Mouse (Mus musculus): ENCODE measurements around the gene Thap4. TPM values are rescaled to one million over a fixed set of nuclear protein-coding genes. Genes with fewer than 3 reads are reported as not detected.

Thap4 gene
- polyA plus RNA-seq, 1 experiment from 2014 or later: 46.6 TPM

DNA sequence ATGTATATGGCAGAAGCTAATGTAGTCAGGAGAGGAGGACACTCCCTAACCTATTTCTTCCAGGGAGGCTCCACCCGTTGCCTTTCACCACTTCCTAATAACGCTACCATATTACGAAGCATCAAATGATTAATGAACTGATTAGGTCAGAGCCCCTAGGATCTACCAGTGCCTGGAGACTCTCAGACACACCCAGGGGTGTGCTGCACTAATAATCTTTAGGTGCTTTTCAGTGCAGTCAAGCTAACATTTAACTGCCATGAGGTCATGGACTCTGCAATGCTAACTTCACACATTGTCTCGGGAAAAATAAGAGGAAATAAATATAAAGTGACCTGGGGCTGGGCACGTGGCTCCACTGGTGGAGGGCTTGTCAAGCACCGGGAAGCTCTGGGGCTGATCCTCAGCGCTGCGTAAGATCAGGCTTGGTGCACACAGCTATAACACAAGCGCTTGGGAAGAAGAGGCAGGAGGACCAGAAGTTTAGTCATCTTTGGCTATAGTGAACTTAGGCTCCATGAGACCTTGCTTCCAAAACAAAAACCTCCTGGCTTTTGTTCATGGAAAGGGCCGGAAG, 51.1 kb downstream of the Thap4 start:
- Histone ChIP-seq H3K4me2 (no peak overlapping the region), H3K27me3 (no peaks in the 10 kb centered on the region), H3K9me3 (no peaks in the 10 kb centered on the region), H3K4me3 (no peak overlapping the region), H3K36me3 (no peaks in the 10 kb centered on the region), H3K9ac (no peak overlapping the region), H3K4me1 (no peaks in the 10 kb centered on the region), H3K27ac (no peak overlapping the region)
- ATAC-seq (ENCODE audit: borderline replicate concordance, extremely low read depth, low FRiP score, low TSS enrichment): no peak
- WGBS: 79% methylated on average over 10 of the region's 10 CpGs

DNA sequence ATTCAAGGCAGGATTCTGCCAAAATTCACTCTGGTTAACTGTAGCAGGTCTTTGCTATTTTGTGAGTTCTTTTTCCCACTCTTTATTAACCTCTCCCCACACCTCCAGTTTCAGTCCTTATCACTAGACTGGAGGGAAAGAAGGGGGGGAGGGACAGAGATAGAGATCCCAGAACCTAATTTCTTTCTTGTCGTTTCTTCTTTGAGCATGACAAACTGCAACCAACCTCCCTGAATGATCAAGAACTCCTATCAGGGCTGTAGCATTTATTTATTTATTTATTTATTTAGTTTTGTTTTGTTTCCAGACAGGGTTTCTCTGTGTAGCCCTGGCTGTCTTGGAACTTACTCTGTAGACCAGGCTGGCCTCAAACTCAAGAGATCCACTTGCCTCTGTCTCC, 52.6 kb downstream of the Thap4 start:
- no peak overlapping the region for H3K9ac ChIP-seq
- ATAC-seq (ENCODE audit: borderline replicate concordance, extremely low read depth, low FRiP score, low TSS enrichment): no peak
- no peak overlapping the region for H3K4me2 ChIP-seq
- no peaks in the 10 kb centered on the region for H3K36me3 ChIP-seq
- 76% methylated on average over 1 of the region's 1 CpGs for WGBS
- H3K9me3 ChIP-seq: no peaks in the 10 kb centered on the region
- H3K4me3 ChIP-seq: no peak overlapping the region
- peaks cover 7% of the 10 kb centered on the region for H3K4me1 ChIP-seq
- H3K27me3 ChIP-seq: no peaks in the 10 kb centered on the region
- no peak overlapping the region for H3K27ac ChIP-seq

DNA sequence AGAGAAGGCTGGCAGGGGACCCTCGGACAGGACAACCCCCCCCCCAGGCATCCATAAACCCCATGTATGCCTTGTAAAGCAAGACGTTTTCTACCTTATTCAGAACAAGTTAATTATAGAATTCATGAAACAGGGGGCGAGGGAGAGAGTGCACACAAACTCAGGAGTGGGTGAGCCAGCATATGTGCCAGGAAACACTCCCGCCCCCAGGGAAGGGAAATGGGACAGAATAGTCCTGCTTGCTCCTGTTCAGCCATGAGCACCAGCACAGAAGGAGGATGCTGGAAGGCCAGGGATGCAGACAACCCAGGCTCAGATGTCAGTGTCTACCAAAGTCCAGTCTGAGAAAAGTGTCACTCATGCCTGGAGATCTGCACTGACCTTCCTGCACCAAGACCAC, 55.5 kb downstream of the Thap4 start:
- 87% methylated on average over 4 of the region's 4 CpGs for whole genome bisulfite sequencing
- H3K4me3 ChIP-seq: no peak overlapping the region
- ATAC-seq (ENCODE audit: borderline replicate concordance, extremely low read depth, low FRiP score, low TSS enrichment): no peak

DNA sequence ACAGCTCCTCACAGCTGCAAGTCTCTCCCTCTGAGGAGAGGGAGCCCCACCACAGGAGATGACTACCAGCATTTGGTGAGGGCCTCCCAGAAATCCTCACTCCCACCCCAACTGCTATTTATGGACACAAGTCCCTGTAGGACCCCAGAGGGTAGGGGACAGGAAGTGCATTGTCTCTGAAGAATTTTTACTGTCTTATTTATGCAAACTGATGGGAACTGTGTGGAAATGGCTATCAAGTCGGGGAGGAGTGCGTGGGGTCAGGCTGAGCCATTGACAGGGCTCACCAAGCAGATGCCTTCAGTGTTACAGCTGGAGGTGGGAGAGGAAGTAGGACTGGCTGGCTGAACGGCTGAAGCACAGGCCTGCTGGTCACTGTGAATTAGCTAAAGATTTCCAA, 57.3 kb downstream of the Thap4 start:
- peak overlapping the region; percentile 38; the same call in 1 of the 2 replicates for H3K27ac ChIP-seq
- no peak overlapping the region for H3K4me3 ChIP-seq
- ATAC-seq (ENCODE audit: borderline replicate concordance, extremely low read depth, low FRiP score, low TSS enrichment): no peak
- no peaks in the 10 kb centered on the region for H3K9me3 ChIP-seq
- no peak overlapping the region for H3K4me2 ChIP-seq
- H3K4me1 ChIP-seq: peaks cover 18% of the 10 kb centered on the region
- H3K27me3 ChIP-seq: no peaks in the 10 kb centered on the region
- no peak overlapping the region for H3K9ac ChIP-seq
- peaks cover 13% of the 10 kb centered on the region; the same call in 1 of the 2 replicates for H3K36me3 ChIP-seq
- 27% methylated on average over 3 of the region's 3 CpGs for WGBS

More for the DNA sequence above, 55.5 kb downstream of the Thap4 start:
- H3K4me2 ChIP-seq: no peak overlapping the region
- peaks cover 18% of the 10 kb centered on the region for H3K4me1 ChIP-seq
- no peak overlapping the region for H3K9ac ChIP-seq
- peaks cover 13% of the 10 kb centered on the region; the same call in 1 of the 2 replicates for H3K36me3 ChIP-seq
- H3K27me3 ChIP-seq: no peaks in the 10 kb centered on the region
- no peak overlapping the region for H3K27ac ChIP-seq
- H3K9me3 ChIP-seq: no peaks in the 10 kb centered on the region

DNA sequence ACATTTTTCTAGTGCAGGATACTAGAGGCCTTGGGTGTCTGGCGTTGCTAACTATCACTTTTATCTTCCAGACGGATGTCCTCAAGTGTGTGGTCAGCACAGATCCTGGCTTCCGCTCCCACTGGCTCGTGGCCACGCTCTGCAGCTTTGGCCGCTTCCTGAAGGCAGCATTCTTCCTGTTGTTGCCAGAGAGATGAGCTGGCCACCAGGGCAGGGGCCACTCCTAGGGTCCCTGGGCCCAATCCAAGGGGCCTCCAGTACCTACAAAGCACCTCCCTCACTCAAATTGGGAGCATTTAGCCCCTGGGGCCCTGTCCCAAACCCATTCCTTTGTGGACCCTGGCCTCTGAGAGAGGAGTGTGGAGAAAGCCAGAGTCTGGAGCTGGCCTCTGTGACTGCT, 59.7 kb downstream of the Thap4 start:
- WGBS: 35% methylated on average over 6 of the region's 6 CpGs
- Histone ChIP-seq H3K4me2 (no peak overlapping the region), H3K9ac (no peak overlapping the region), H3K9me3 (no peaks in the 10 kb centered on the region), H3K4me1 (peaks cover 18% of the 10 kb centered on the region), H3K27me3 (no peaks in the 10 kb centered on the region), H3K36me3 (peaks cover 21% of the 10 kb centered on the region; the same call in 1 of the 2 replicates), H3K4me3 (no peak overlapping the region), H3K27ac (peak overlapping the region; percentile 71)
- peak; percentile 59; the same call in 1 of the 2 replicates for ATAC-seq (ENCODE audit: borderline replicate concordance, extremely low read depth, low FRiP score, low TSS enrichment)

DNA sequence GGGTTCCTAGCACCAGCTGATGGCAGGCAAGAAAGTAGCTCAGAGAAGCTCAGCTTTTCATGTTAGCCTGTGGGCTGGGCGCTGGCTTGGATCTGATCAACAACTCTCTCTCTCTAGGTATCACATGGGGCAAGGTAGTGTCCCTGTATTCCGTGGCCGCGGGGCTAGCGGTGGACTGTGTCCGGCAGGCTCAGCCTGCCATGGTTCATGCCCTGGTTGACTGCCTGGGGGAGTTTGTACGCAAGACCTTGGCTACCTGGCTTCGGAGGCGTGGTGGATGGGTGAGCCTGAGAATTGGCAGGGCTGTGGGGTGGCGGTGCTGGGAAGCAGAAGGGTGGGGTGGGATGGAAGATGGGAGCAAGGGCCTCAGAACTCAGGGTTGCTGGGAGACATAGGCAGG, 60.7 kb downstream of the Thap4 start:
- H3K9me3 ChIP-seq: no peaks in the 10 kb centered on the region
- H3K27me3 ChIP-seq: no peaks in the 10 kb centered on the region
- peaks cover 18% of the 10 kb centered on the region for H3K4me1 ChIP-seq
- H3K4me2 ChIP-seq: no peak overlapping the region
- ATAC-seq (ENCODE audit: borderline replicate concordance, extremely low read depth, low FRiP score, low TSS enrichment): no peak
- 90% methylated on average over 10 of the region's 10 CpGs for WGBS
- peaks cover 21% of the 10 kb centered on the region; the same call in 1 of the 2 replicates for H3K36me3 ChIP-seq
- no peak overlapping the region for H3K27ac ChIP-seq
- no peak overlapping the region for H3K9ac ChIP-seq
- H3K4me3 ChIP-seq: no peak overlapping the region

DNA sequence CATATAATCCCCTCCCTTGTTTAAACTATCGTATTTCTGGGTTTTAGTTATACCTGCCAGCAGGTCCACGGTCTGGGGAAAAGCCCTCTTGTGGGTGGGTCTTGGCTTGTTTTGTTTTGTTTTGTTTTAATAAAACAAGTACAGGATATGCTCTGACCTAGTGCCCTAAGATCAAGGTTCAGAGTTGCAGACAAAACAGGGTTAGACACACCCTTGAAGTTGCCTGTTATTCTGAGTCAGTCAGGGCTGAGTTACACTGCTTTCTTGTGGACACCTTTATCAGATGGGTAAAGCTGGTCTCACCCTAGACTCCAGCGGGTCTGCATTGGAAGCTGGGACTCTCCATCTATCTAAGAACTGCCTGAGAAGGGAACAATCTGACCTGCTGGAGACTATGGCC, 61.2 kb downstream of the Thap4 start:
- Histone ChIP-seq H3K9ac (no peak overlapping the region), H3K9me3 (no peaks in the 10 kb centered on the region), H3K4me1 (peaks cover 20% of the 10 kb centered on the region), H3K36me3 (peaks cover 21% of the 10 kb centered on the region; the same call in 1 of the 2 replicates), H3K4me3 (no peak overlapping the region), H3K4me2 (no peak overlapping the region), H3K27me3 (no peaks in the 10 kb centered on the region), H3K27ac (no peak overlapping the region)
- WGBS: 81% methylated on average over 3 of the region's 3 CpGs
- ATAC-seq (ENCODE audit: borderline replicate concordance, extremely low read depth, low FRiP score, low TSS enrichment): no peak

DNA sequence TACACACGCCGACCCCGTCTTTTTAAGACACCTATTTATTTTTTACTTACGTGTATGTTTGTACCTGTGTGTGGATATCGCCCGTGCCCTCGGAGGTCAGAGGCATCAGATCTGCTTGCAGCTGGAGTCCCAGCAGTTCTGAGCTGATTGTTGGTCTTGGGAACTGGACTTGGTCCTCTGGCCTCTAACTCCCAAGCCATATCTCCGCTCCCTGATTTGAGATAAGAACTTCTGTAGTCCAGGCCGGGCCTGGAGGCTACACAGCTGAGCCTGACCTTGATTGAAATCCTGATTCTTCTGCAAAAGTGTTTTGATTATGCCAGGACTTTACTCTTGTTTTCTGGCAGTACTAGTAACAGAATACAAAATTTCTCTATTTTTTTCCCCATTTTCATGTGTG, 61.9 kb downstream of the Thap4 start:
- peaks cover 21% of the 10 kb centered on the region; the same call in 1 of the 2 replicates for H3K36me3 ChIP-seq
- no peak overlapping the region for H3K4me3 ChIP-seq
- no peak overlapping the region for H3K27ac ChIP-seq
- H3K27me3 ChIP-seq: no peaks in the 10 kb centered on the region
- H3K9ac ChIP-seq: no peak overlapping the region
- no peaks in the 10 kb centered on the region for H3K9me3 ChIP-seq
- H3K4me1 ChIP-seq: peaks cover 27% of the 10 kb centered on the region
- ATAC-seq (ENCODE audit: borderline replicate concordance, extremely low read depth, low FRiP score, low TSS enrichment): no peak
- 92% methylated on average over 9 of the region's 9 CpGs for WGBS
- H3K4me2 ChIP-seq: no peak overlapping the region

DNA sequence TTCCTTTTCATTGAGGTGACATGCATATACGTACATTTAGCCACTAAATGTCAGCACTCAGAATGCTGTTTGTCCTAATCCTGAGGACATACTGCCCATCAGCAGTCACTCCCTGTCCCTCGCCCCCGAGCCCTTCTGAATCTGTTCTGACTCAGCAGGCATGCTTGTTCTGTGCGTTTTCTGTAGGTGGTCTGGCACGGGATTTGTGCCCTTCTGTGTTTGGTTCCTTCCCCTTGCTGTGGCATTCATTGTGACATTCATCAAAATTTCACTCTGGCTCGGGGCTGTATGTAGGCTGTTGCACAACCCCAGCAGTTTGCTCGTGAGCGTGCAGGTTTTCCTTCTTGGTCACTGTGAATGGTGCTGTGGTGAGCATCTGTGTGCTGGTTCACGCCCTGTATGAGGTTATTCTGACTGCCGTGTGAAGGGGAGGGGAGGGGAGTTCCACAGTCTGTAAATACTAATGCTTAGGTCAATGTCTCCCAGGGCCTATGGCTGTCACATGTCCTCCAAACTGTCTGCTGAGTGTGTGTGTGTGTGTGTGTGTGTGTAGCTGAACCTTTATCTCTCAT, 62.8 kb downstream of the Thap4 start:
- H3K9me3 ChIP-seq: no peaks in the 10 kb centered on the region
- ATAC-seq (ENCODE audit: borderline replicate concordance, extremely low read depth, low FRiP score, low TSS enrichment): no peak
- no peak overlapping the region for H3K9ac ChIP-seq
- H3K36me3 ChIP-seq: peaks cover 21% of the 10 kb centered on the region; the same call in 1 of the 2 replicates
- 66% methylated on average over 10 of the region's 10 CpGs for WGBS
- H3K4me2 ChIP-seq: no peak overlapping the region
- H3K27me3 ChIP-seq: no peaks in the 10 kb centered on the region
- H3K4me3 ChIP-seq: no peak overlapping the region
- H3K4me1 ChIP-seq: peaks cover 27% of the 10 kb centered on the region
- H3K27ac ChIP-seq: no peak overlapping the region

DNA sequence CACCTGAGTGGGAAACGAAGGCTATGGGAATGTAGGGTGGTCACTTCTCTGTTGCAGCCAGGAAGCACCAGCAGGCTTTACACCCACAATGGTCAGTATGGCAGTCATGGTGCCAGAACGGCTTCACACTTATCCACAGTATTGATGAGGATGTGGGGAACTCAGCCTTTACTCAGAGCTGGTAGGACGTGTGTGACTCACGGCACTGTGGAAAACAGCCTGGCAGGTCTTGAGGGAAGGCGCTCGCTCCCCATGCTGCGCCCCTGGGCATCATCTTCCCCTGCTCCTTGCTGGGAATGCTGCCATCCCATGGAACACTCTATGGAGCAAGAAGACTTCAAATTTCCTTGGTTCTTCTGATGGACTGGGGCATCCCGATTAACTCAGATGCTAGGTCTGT, 63.6 kb downstream of the Thap4 start:
- peaks cover 21% of the 10 kb centered on the region; the same call in 1 of the 2 replicates for H3K36me3 ChIP-seq

DNA sequence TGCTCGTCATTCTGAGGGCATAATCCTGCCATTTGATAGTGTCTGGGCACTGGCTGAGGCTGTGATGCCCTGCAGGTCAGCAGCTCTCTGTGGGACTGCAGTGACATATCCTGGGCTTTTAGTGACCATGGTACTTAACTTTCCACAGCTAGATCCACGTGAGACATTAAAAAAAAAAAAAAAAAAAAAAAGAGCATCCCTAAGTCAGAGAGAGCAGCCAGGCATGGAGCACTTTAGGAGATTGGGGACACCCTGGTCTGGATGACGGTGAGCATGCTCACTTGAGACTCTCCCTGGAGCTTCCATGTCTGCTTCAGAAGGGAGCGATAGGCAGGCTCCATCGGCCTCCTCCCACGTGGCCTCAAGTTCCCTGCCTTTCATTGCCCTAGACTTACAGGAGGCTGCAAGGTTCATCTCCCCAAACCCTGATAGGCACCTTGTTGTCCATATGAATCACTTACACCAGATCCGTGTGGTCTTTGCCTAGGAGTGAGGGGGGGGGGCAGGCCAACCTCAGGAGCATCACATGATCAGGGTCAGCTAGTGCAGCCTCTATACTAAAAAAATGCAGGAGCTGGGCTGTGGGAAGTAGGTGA, 64.7 kb downstream of the Thap4 start:
- H3K4me2 ChIP-seq: no peak overlapping the region
- H3K4me3 ChIP-seq: no peak overlapping the region
- peaks cover 12% of the 10 kb centered on the region; the same call in 1 of the 2 replicates for H3K36me3 ChIP-seq
- peaks cover 29% of the 10 kb centered on the region for H3K4me1 ChIP-seq
- no peak overlapping the region for H3K9ac ChIP-seq
- no peaks in the 10 kb centered on the region for H3K9me3 ChIP-seq
- H3K27ac ChIP-seq: no peak overlapping the region
- no peak for ATAC-seq (ENCODE audit: borderline replicate concordance, extremely low read depth, low FRiP score, low TSS enrichment)
- H3K27me3 ChIP-seq: no peaks in the 10 kb centered on the region
- 77% methylated on average over 7 of the region's 7 CpGs for WGBS

More for the DNA sequence above, 63.6 kb downstream of the Thap4 start:
- Histone ChIP-seq H3K9me3 (no peaks in the 10 kb centered on the region), H3K27me3 (no peaks in the 10 kb centered on the region), H3K4me1 (peaks cover 33% of the 10 kb centered on the region), H3K27ac (no peak overlapping the region), H3K9ac (no peak overlapping the region), H3K4me3 (no peak overlapping the region), H3K4me2 (no peak overlapping the region)
- 92% methylated on average over 8 of the region's 8 CpGs for WGBS
- no peak for ATAC-seq (ENCODE audit: borderline replicate concordance, extremely low read depth, low FRiP score, low TSS enrichment)

DNA sequence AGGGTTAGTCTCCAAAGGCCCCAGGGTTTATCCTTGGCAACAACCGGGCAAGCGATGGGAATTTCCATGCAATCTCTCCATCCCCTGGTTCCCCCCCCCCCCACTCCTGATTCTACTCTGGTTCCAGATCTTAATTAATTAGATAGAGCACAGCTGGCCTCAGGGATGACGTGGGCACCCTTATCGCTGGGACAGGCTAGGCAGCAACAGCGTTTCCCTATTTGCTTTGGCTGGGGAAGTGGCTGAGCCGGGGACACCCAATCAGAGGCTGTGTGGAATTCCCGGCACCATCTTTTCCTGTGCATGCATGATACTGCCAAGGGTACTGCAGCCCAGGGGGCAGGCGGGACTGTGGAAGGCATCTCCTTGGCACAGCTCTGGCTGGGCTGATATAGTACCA, 66.5 kb downstream of the Thap4 start:
- ATAC-seq (ENCODE audit: borderline replicate concordance, extremely low read depth, low FRiP score, low TSS enrichment): no peak

More for the DNA sequence above, 66.5 kb downstream of the Thap4 start:
- Histone ChIP-seq H3K9me3 (no peaks in the 10 kb centered on the region), H3K4me2 (no peak overlapping the region; the same call in 1 of the 2 replicates), H3K27me3 (no peaks in the 10 kb centered on the region), H3K27ac (no peak overlapping the region), H3K36me3 (0 out of 2 replicates have a peak, but pooled peaks cover 8% of the 10 kb centered on the region), H3K4me1 (peaks cover 28% of the 10 kb centered on the region), H3K4me3 (no peak overlapping the region), H3K9ac (no peak overlapping the region)
- 65% methylated on average over 8 of the region's 8 CpGs for WGBS

All from lung, embryonic 15.5 days (tissue).